Mouse (Mus musculus) stomach, postnatal 0 days (tissue): ENCODE results near the gene Pcsk1.

Experiments used
- CTCF ChIP-seq: IDR thresholded peaks from 2 replicates; pipeline ENCODE4 v1.5.1; 2016; ENCODE audit warnings: antibody characterized with exemption, low read depth, mild to moderate bottlenecking, moderate library complexity
- EP300 ChIP-seq: optimal IDR thresholded peaks from 2 replicates; pipeline ENCODE3; 2016; ENCODE audit warnings: antibody characterized with exemption

- TF ChIP-seq EP300 (no peak), CTCF (no peak)
Measured at GRCm38 (mm10) chr13:75088597-75088996, 1.0 kb upstream of the Pcsk1 start.
